In the genomic region with DNA sequence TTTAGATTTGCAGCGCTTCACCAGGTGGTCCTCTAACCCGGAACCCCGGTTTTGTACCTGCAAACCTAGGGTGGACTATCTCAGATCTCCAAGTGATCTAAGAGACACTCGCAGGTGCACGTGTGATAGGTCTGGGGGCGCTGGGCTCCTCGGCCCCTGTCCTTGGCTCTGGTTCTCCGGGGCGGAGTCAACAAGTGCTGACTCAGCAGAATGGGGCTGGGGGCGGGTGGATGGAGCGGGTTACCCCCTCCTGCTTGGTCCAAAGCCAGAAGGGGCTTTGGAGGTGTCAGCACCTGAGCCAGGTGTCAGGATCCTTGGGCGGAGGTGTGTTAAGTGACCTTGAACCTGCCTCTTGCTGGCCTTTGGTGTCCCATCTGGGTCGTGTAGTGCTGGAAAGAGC, we compare ENCODE assay signal across 23 mouse cellular contexts. TPM values are rescaled to one million over a fixed set of nuclear protein-coding genes. Genes with fewer than 3 reads are reported as not detected.
DNase-seq lines count a peak whose midpoint lies in the region; ATAC-seq and TF ChIP-seq lines count a peak whose summit lies in the region.
"Had no signal": no experiment of that assay in that cellular context is flagged by ENCODE, and none has a peak within 500 bp of the region (broad histone marks: within the 10 kb centered on the region; RNA-seq: fewer than 3 reads in every experiment).

No protein-coding gene starts in this region.

- peaks cover 65% of the 10 kb centered on the region for H3K27me3 ChIP-seq in heart, embryonic 15.5 days
- peaks cover 27% of the 10 kb centered on the region for H3K27me3 ChIP-seq in liver, postnatal 0 days (ENCODE audit: insufficient read depth, low read length)
- peaks cover 86% of the 10 kb centered on the region for H3K27me3 ChIP-seq in liver, embryonic 12.5 days (replicated peaks)
- H3K27me3 ChIP-seq: Patski had no signal

- peaks cover 17% of the 10 kb centered on the region for H3K4me1 ChIP-seq in heart, embryonic 15.5 days (replicated peaks)
- H3K4me1 ChIP-seq in liver, postnatal 0 days (ENCODE audit: insufficient read depth), result peaks cover 13% of the 10 kb centered on the region
- peaks cover 33% of the 10 kb centered on the region for H3K4me1 ChIP-seq in liver, embryonic 12.5 days
- peaks cover 25% of the 10 kb centered on the region for H3K4me1 ChIP-seq in olfactory bulb, adult 2 months (ENCODE audit: control insufficient read depth, insufficient read depth, low read length)

- H3K36me3 ChIP-seq in heart, embryonic 15.5 days, result no peaks in the 10 kb centered on the region
- no peaks in the 10 kb centered on the region for H3K36me3 ChIP-seq in liver, postnatal 0 days (replicated peaks; ENCODE audit: insufficient read depth, low read length)
- H3K36me3 ChIP-seq in liver, embryonic 12.5 days, result no peaks in the 10 kb centered on the region
- H3K36me3 ChIP-seq: embryonic facial prominence, embryonic 13.5 days; hindbrain, embryonic 15.5 days; limb, embryonic 10.5 days had no signal

- TF ChIP-seq POLR2A in olfactory bulb, adult 2 months (IDR thresholded peaks at IDR 0.05; ENCODE audit: insufficient read depth, low read depth, low read length), result no peak

- H3K9ac ChIP-seq in heart, embryonic 15.5 days, result no peak overlapping the region
- H3K9ac ChIP-seq in liver, postnatal 0 days (replicated peaks), result no peak overlapping the region
- no peak overlapping the region for H3K9ac ChIP-seq in liver, embryonic 12.5 days
- H3K9ac ChIP-seq: hindbrain, embryonic 15.5 days had no signal

- no peak for TF ChIP-seq EP300 in liver, postnatal 0 days (IDR thresholded peaks at IDR 0.05; ENCODE audit: low read depth)

- H3K9me3 ChIP-seq in heart, embryonic 15.5 days (replicated peaks), result no peaks in the 10 kb centered on the region
- H3K9me3 ChIP-seq in liver, postnatal 0 days (ENCODE audit: low read length), result no peaks in the 10 kb centered on the region
- H3K9me3 ChIP-seq in liver, embryonic 12.5 days (replicated peaks), result no peaks in the 10 kb centered on the region
- H3K9me3 ChIP-seq: embryonic facial prominence, embryonic 13.5 days; hindbrain, embryonic 15.5 days; limb, embryonic 10.5 days had no signal

- intact Hi-C loops in heart, postnatal 36 days (cut with DNase I), result no loop called here

- TF ChIP-seq CTCF in liver, postnatal 0 days (IDR thresholded peaks at IDR 0.05; ENCODE audit: low read depth), result no peak
- TF ChIP-seq CTCF in olfactory bulb, adult 2 months (IDR thresholded peaks at IDR 0.05; ENCODE audit: insufficient read depth, low read depth, low read length), result no peak

- 24% methylated on average over 13 of the region's 13 CpGs for WGBS in heart, embryonic 15.5 days
- WGBS in liver, postnatal 0 days (ENCODE audit: insufficient replicate concordance), result 24% methylated on average over 13 of the region's 13 CpGs
- 22% methylated on average over 13 of the region's 13 CpGs for WGBS in liver, embryonic 12.5 days (ENCODE audit: insufficient replicate concordance)
- 26% methylated on average over 13 of the region's 13 CpGs for WGBS in olfactory bulb, adult 2 months

- H3K27ac ChIP-seq in heart, embryonic 15.5 days, result no peak overlapping the region
- H3K27ac ChIP-seq in liver, postnatal 0 days (ENCODE audit: low read depth), result no peak overlapping the region
- no peak overlapping the region for H3K27ac ChIP-seq in liver, embryonic 12.5 days
- no peak overlapping the region for H3K27ac ChIP-seq in olfactory bulb, adult 2 months (ENCODE audit: insufficient read depth, low read depth, low read length)
- H3K27ac ChIP-seq: embryonic facial prominence, embryonic 13.5 days; hindbrain, embryonic 15.5 days; limb, embryonic 10.5 days had no signal

- H3K4me3 ChIP-seq in heart, embryonic 15.5 days, result peak overlapping the region; percentile 40; the same call in 1 of the 2 replicates
- H3K4me3 ChIP-seq in liver, postnatal 0 days (ENCODE audit: low read depth, low read length), result 0 out of 2 replicates have a peak overlapping the region, but pooled peaks have one; percentile 37
- H3K4me3 ChIP-seq in liver, embryonic 12.5 days, result no peak overlapping the region
- H3K4me3 ChIP-seq in olfactory bulb, adult 2 months (ENCODE audit: insufficient read depth, low read depth, low read length), result peak overlapping the region; percentile 45; the same call in 1 of the 2 replicates

- no peak overlapping the region for H3K4me2 ChIP-seq in heart, embryonic 15.5 days
- peak overlapping the region; percentile 66; the same call in 1 of the 2 replicates for H3K4me2 ChIP-seq in liver, postnatal 0 days (ENCODE audit: low read depth, low read length)
- no peak overlapping the region for H3K4me2 ChIP-seq in liver, embryonic 12.5 days

- no peak for DNase-seq in heart, postnatal 36 days
- no peak for DNase-seq in liver, postnatal 0 days
- DNase-seq in thymus, postnatal 14 days, result peak; percentile 48
- DNase-seq in thymus, postnatal 0 days (ENCODE audit: low spot score), result no peak
- DNase-seq in lung, postnatal 36 days, result no peak
- DNase-seq: adrenal gland, postnatal 10 days; cerebellum, postnatal 10 days; heart, postnatal 4 days; kidney, adult 2 months; kidney, postnatal 14 days; lung, adult 2 months had no signal

- no peak for ATAC-seq in heart, embryonic 15.5 days (replicated peaks; ENCODE audit: insufficient number of reproducible peaks, insufficient read depth, low FRiP score, low read depth)
- no peak for ATAC-seq in liver, postnatal 0 days
- ATAC-seq in liver, embryonic 12.5 days, result no peak
- ATAC-seq: activated CD4-positive, CD25-positive, alpha-beta regulatory T cell, adult 4 months had no signal

RNA-seq across cellular contexts. Expression of gene Rasal1, which starts 1.3 kb away (rescaled TPM):
- polyA plus RNA-seq in heart, embryonic 15.5 days (2015; fragmentation: Nextera tagmentation; extraction: Ambion mirVana), result 0.25 and 0.55 TPM in 2 replicates
- not detected for total RNA-seq in heart, postnatal 36 days (2021)
- 0.20 and 0.36 TPM in 2 replicates for polyA plus RNA-seq in liver, postnatal 0 days (2015; fragmentation: Nextera tagmentation; extraction: Ambion mirVana)
- polyA plus RNA-seq in liver, embryonic 12.5 days (2016; fragmentation: Nextera tagmentation; extraction: Ambion mirVana), result 0.19 and 0.20 TPM in 2 replicates
- 11.4 and 11.8 TPM in 2 replicates for polyA plus RNA-seq in thymus, postnatal 0 days (2015; fragmentation: Nextera tagmentation; extraction: Ambion mirVana)
- not detected in 2 replicates for polyA plus RNA-seq in olfactory bulb, adult 2 months (2012; ENCODE audit: insufficient read depth, insufficient read length, low replicate concordance, missing spikeins)
- total RNA-seq: gastrocnemius, postnatal 4 days had no signal

RNA-seq across cellular contexts. Expression of gene Cfap73, which starts 15.9 kb away (rescaled TPM):
- 0.15 TPM in 1 of 2 replicates, not detected in the other for polyA plus RNA-seq in heart, embryonic 15.5 days (2015; fragmentation: Nextera tagmentation; extraction: Ambion mirVana)
- not detected for total RNA-seq in heart, postnatal 36 days (2021)
- polyA plus RNA-seq in liver, postnatal 0 days (2015; fragmentation: Nextera tagmentation; extraction: Ambion mirVana), result not detected in 2 replicates
- polyA plus RNA-seq in liver, embryonic 12.5 days (2016; fragmentation: Nextera tagmentation; extraction: Ambion mirVana), result not detected in 2 replicates
- 0.23 and 0.30 TPM in 2 replicates for polyA plus RNA-seq in thymus, postnatal 0 days (2015; fragmentation: Nextera tagmentation; extraction: Ambion mirVana)
- polyA plus RNA-seq in olfactory bulb, adult 2 months (2012; ENCODE audit: insufficient read depth, insufficient read length, low replicate concordance, missing spikeins), result not detected in 2 replicates
- total RNA-seq: gastrocnemius, postnatal 4 days; heart, postnatal 4 days; left cerebral cortex, adult 18-20 months; liver, adult 2 months had no signal
- polyA plus RNA-seq: activated CD4-positive, CD25-positive, alpha-beta regulatory T cell, adult 4 months; embryonic facial prominence, embryonic 13.5 days; kidney, adult 2 months; limb, embryonic 10.5 days; liver, adult 2 months; midbrain, embryonic 14.5 days had no signal

RNA-seq across cellular contexts. Expression of gene Ddx54, which starts 37.4 kb away (rescaled TPM):
- polyA plus RNA-seq in heart, embryonic 15.5 days (2015; fragmentation: Nextera tagmentation; extraction: Ambion mirVana), result 23.4 and 32.9 TPM in 2 replicates
- total RNA-seq in heart, postnatal 36 days (2021), result 10 to 100 TPM; 22.2 to 24.3 TPM
- polyA plus RNA-seq in liver, postnatal 0 days (2015; fragmentation: Nextera tagmentation; extraction: Ambion mirVana), result 14.0 and 15.1 TPM in 2 replicates
- polyA plus RNA-seq in liver, embryonic 12.5 days (2016; fragmentation: Nextera tagmentation; extraction: Ambion mirVana), result 35.0 and 36.3 TPM in 2 replicates
- polyA plus RNA-seq in thymus, postnatal 0 days (2015; fragmentation: Nextera tagmentation; extraction: Ambion mirVana), result 106 and 108 TPM in 2 replicates
- not detected in 2 replicates for polyA plus RNA-seq in olfactory bulb, adult 2 months (2012; ENCODE audit: insufficient read depth, insufficient read length, low replicate concordance, missing spikeins)

RNA-seq across cellular contexts. Expression of gene Rita1, which starts 37.5 kb away (rescaled TPM):
- polyA plus RNA-seq in heart, embryonic 15.5 days (2015; fragmentation: Nextera tagmentation; extraction: Ambion mirVana), result 11.0 and 12.7 TPM in 2 replicates
- 10 to 100 TPM; 15.0 to 17.1 TPM for total RNA-seq in heart, postnatal 36 days (2021)
- polyA plus RNA-seq in liver, postnatal 0 days (2015; fragmentation: Nextera tagmentation; extraction: Ambion mirVana), result 3.1 and 3.4 TPM in 2 replicates
- 7.3 and 8.4 TPM in 2 replicates for polyA plus RNA-seq in liver, embryonic 12.5 days (2016; fragmentation: Nextera tagmentation; extraction: Ambion mirVana)
- 10.7 TPM in 2 replicates for polyA plus RNA-seq in thymus, postnatal 0 days (2015; fragmentation: Nextera tagmentation; extraction: Ambion mirVana)
- not detected in 2 replicates for polyA plus RNA-seq in olfactory bulb, adult 2 months (2012; ENCODE audit: insufficient read depth, insufficient read length, low replicate concordance, missing spikeins)
